Mouse (Mus musculus) stomach, postnatal 0 days (tissue): ENCODE measurements around the gene Gm44805.

Source experiments
- CTCF ChIP-seq: IDR thresholded peaks from 2 replicates; pipeline ENCODE4 v1.5.1; 2016; ENCODE audit warnings: antibody characterized with exemption, low read depth, mild to moderate bottlenecking, moderate library complexity
- EP300 ChIP-seq: optimal IDR thresholded peaks from 2 replicates; pipeline ENCODE3; 2016; ENCODE audit warnings: antibody characterized with exemption

GRCm38 (mm10) chr7:19634591-19634990 lies 46.6 kb downstream of the Gm44805 start:
- TF ChIP-seq CTCF = no peak
- TF ChIP-seq EP300 = no peak
